Mouse (Mus musculus) heart, embryonic 14.5 days (tissue): ENCODE measurements around the gene Arl4d. TPM values are rescaled to one million over a fixed set of nuclear protein-coding genes. Genes with fewer than 3 reads are reported as not detected.
"Not testable (repeated sequence)": the region's sequence is repeated elsewhere in the genome, so short reads cannot be mapped to it uniquely, and the experiment has no call there.

Experiments
- ATAC-seq: fragments of 200-750 bp; cut with Nextera tagmentation; 2 replicates; pipeline ENCODE4 v1.8.0; 2017; ENCODE audit warnings: low read depth, moderate TSS enrichment; ENCODE audit not compliant: insufficient number of reproducible peaks, insufficient read depth, low FRiP score
- H3K27ac ChIP-seq, 2 experiments: fragments of 200-500 bp in 1 of 2; fragments of 300-500 bp in 1 of 2; sonication (generic) in 1 of 2; replicated peaks in 1 of 2; 2 replicates each; pipeline ENCODE4 v1.5.1; 2012 to 2014; ENCODE audit warnings: low read depth in 2 of 2, low read length in 2 of 2, control low read depth in 1 of 2, mild to moderate bottlenecking in 1 of 2, mixed read lengths in 1 of 2; ENCODE audit not compliant: control insufficient read depth in 1 of 2, insufficient read depth in 1 of 2
- H3K27me3 ChIP-seq: fragments of 300-500 bp; sonication (generic); 2 replicates; pipeline ENCODE4 v1.6.1; 2014; ENCODE audit warnings: mild to moderate bottlenecking, low read length, control low read depth; ENCODE audit not compliant: control insufficient read depth, insufficient read depth
- H3K36me3 ChIP-seq: fragments of 300-500 bp; sonication (generic); 2 replicates; pipeline ENCODE4 v1.6.1; 2014; ENCODE audit warnings: mild to moderate bottlenecking, control low read depth, low read length, mixed read lengths; ENCODE audit not compliant: control insufficient read depth, insufficient read depth
- H3K4me1 ChIP-seq, 2 experiments: fragments of 200-500 bp in 1 of 2; fragments of 300-500 bp in 1 of 2; sonication (generic) in 1 of 2; 2 replicates each; pipeline ENCODE4 v1.6.1; 2012 to 2014; ENCODE audit warnings: low read length in 2 of 2, control low read depth in 1 of 2, mixed read lengths in 1 of 2; ENCODE audit not compliant: control insufficient read depth in 2 of 2, insufficient read depth in 2 of 2
- H3K4me2 ChIP-seq: fragments of 300-500 bp; sonication (generic); 2 replicates; pipeline ENCODE4 v1.6.1; 2014; ENCODE audit warnings: mild to moderate bottlenecking, low read length
- H3K4me3 ChIP-seq, 2 experiments: fragments of 200-500 bp in 1 of 2; fragments of 300-500 bp in 1 of 2; sonication (generic) in 1 of 2; 2 replicates each; pipeline ENCODE4 v1.5.1; 2012 to 2014; ENCODE audit warnings: low read length in 2 of 2, mild to moderate bottlenecking in 2 of 2, control low read depth in 1 of 2, low read depth in 1 of 2, moderate library complexity in 1 of 2; ENCODE audit not compliant: control insufficient read depth in 1 of 2, insufficient read depth in 1 of 2
- H3K9ac ChIP-seq: fragments of 300-500 bp; sonication (generic); 2 replicates; pipeline ENCODE4 v1.6.1; 2014; ENCODE audit warnings: mild to moderate bottlenecking, low read length
- H3K9me3 ChIP-seq: fragments of 300-500 bp; sonication (generic); 2 replicates; pipeline ENCODE4 v1.6.1; 2016; ENCODE audit warnings: low read length, control low read depth; ENCODE audit not compliant: control insufficient read depth
- WGBS: fragments of 180-500 bp; shearing (Covaris S2); extraction: QIAGEN DNeasy Blood & Tissue Kit; methylation state at CpG from one replicate; pipeline ENCODE4 v1.1.7; 2014; 5-methylcytosine and 5-hydroxymethylcytosine counted together
- polyA plus RNA-seq: library from polyadenylated mRNA; unstranded; fragments of >200 nt; fragmentation: Nextera tagmentation; extraction: Ambion mirVana; gene quantifications from 2 replicates; pipeline ENCODE4 v1.2.1, GENCODE M21; 2014

Gene Arl4d
- polyA plus RNA-seq, 1 experiment from 2014 or later, result 6.7 TPM

DNA sequence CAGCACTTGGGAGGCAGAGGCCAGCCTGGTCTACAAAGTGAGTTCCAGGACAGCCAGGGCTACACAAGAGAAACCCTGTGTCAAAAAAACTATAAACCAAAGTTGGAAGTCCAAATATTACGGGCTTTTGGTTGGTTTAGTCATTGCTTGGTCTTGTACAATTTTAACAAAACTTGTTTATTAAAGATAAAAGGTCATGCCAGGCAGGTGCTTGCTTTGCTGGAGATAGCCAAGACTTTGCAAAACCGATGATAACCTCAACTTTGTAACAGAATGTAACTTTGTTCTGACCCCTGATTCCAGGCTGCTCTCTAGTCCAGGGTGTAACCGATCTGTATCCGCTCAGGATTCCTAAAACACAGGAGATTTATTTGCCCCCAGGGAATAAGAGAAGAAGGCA, 9.0 kb upstream of the Arl4d start:
- no peak overlapping the region for H3K4me3 ChIP-seq
- no peaks in the 10 kb centered on the region for H3K9me3 ChIP-seq
- H3K36me3 ChIP-seq, result no peaks in the 10 kb centered on the region
- H3K9ac ChIP-seq, result no peak overlapping the region
- WGBS, result 84% methylated on average over 4 of the region's 4 CpGs
- no peak overlapping the region for H3K4me2 ChIP-seq
- H3K4me1 ChIP-seq, result peaks cover 0 to 2% of the 10 kb centered on the region in 2 experiments; a peak in 1 of 4 replicates
- H3K27ac ChIP-seq, result no peak overlapping the region
- no peaks in the 10 kb centered on the region for H3K27me3 ChIP-seq
- no peak for ATAC-seq

DNA sequence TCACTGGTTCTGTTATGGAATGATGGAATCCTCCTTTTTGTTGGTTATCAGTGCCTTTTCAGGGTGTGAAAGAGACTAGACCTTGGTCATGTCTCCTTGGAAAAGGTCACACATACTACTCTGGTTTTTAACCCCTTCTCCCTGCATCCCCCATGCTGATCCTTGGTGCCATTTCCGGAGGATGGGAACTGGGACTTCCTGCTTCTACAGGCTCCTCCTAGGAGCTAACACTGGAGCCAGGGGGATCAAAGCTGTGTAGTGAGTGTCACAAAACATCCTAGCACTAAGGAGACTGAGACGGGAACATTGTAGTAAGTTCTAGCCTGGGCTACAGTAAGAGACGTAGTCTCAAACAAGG, 7.8 kb upstream of the Arl4d start:
- peak overlapping the region; percentile 25 to 32; a peak in 3 of 4 replicates for H3K4me3 ChIP-seq
- H3K36me3 ChIP-seq, result no peaks in the 10 kb centered on the region
- no peaks in the 10 kb centered on the region for H3K9me3 ChIP-seq
- H3K9ac ChIP-seq, result peak overlapping the region; percentile 80
- peak overlapping the region; percentile 63 for H3K4me2 ChIP-seq
- no peak for ATAC-seq
- H3K4me1 ChIP-seq, result peaks cover 0 to 2% of the 10 kb centered on the region in 2 experiments; a peak in 1 of 4 replicates
- WGBS, result 3% methylated on average over 3 of the region's 3 CpGs
- peak overlapping the region; percentile 95 for H3K27ac ChIP-seq
- no peaks in the 10 kb centered on the region for H3K27me3 ChIP-seq

DNA sequence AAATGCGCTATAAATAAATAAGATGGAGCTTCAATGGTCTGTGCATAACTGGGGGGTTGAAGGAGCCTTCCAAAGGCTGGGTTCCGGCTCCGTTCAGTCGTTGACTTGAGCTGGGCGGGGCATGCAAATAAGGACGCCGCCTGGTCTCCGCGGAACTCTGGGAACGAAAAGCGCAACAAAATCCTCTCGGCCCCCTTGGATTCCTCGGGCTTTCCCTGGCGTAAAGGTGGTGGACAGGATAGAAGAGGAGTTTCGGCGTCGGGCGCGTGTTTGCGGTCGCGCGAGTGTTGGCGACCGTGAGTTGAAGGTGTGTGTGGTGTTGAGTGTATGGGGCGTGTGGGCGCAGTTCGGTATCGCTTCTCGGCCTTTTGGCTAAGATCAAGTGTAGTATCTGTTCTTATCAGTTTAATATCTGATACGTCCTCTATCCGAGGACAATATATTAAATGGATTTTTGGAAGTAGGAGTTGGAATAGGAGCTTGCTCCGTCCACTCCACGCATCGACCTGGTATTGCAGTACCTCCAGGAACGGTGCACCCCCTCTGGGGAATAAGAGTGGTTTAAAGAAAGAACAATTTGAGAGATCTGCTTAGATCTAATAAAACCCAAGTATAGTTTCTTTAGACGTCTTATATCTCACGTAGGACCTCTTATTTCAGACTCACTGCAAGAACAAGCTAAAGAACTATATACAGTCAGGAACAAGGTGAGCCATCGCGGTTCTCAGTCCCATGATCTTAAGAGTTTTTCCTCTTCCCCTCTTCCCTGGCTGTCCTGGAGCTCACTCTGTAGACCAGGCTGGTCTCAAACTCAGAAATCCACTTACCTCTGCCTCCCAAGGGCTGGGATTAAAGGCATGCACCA, 7.2 kb upstream of the Arl4d start:
- Histone ChIP-seq H3K4me2 (peak overlapping the region; percentile 63), H3K27ac (peak overlapping the region; percentile 95), H3K9ac (peak overlapping the region; percentile 80), H3K4me3 (peak overlapping the region; percentile 25 to 32)
- H3K4me1 ChIP-seq, H3K36me3 ChIP-seq, H3K27me3 ChIP-seq, H3K9me3 ChIP-seq: not testable (repeated sequence)
- WGBS, result under 1% methylated on average over 36 of the region's 40 CpGs
- ATAC-seq, result peak; percentile 79

DNA sequence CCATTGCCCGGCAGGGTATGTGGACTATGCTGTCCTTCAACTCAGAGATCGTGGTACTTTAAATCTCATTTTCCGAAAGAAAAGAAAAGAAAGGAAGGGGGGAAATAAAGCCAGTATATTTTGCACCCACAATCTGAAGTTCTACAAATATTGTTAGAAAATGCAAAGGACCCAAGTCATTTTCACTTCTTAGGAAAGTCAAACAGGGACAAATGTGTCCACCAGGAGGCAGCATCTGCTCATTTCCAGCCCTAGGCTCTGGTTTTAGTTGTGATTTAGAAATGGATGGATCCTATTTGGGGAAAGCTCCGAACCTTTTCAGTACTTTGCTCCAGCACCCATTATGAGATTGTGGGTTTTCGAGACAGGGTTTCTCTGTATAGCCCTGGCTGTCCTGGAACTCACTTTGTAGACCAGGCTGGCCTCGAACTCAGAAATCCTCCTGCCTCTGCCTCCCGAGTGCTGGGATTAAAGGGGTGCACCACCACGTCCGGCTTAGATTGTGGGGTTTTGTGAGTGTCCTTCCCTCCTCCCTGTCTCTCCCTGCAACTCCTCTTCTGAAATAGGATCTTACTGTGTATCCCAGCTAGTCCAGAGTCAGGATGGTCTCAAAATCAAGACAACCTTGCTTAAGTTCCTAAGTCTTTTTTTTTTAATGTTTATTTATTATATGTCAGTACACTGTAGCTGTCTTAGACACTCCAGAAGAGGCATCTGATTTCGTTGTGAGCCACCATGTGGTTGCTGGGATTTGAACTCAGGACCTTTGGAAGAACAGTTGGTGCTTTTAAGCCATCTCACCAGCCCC, 6.4 kb upstream of the Arl4d start:
- Histone ChIP-seq H3K9me3 (no peaks in the 10 kb centered on the region), H3K4me1 (peaks cover 0 to 5% of the 10 kb centered on the region in 2 experiments; a peak in 1 of 4 replicates), H3K27me3 (no peaks in the 10 kb centered on the region), H3K9ac (peak overlapping the region; percentile 41; the same call in 1 of the 2 replicates), H3K4me3 (no peak overlapping the region), H3K36me3 (no peaks in the 10 kb centered on the region), H3K4me2 (peak overlapping the region; percentile 11; the same call in 1 of the 2 replicates), H3K27ac (peak overlapping the region; percentile 73 to 95; a peak in 3 of 4 replicates)
- 31% methylated on average over 10 of the region's 10 CpGs for WGBS
- no peak for ATAC-seq

DNA sequence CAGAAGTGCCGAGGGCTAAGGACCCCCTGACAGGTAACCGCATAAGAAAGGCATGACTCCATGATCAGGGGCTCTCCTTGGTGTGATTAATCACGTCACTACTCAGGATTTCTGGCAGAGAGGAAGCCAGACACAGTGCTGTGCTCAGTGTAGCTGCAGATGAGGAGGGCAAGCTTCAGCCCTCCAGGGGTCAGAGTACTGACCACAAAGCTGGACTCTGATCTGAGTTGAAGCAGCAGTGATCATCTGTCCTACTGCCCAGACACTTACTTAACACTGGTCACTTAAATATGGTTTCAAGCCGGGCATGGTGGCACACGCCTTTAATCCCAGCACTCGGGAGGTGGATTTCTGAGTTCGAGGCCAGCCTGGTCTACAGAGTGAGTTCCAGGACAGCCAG, 4.2 kb upstream of the Arl4d start:
- peaks cover 0 to 7% of the 10 kb centered on the region in 2 experiments; a peak in 2 of 4 replicates for H3K4me1 ChIP-seq
- H3K27ac ChIP-seq, result no peak overlapping the region
- ATAC-seq, result no peak
- H3K36me3 ChIP-seq, result no peaks in the 10 kb centered on the region
- H3K9me3 ChIP-seq, result no peaks in the 10 kb centered on the region
- no peak overlapping the region for H3K4me2 ChIP-seq
- no peak overlapping the region for H3K9ac ChIP-seq
- H3K27me3 ChIP-seq, result no peaks in the 10 kb centered on the region
- 59% methylated on average over 7 of the region's 7 CpGs for WGBS
- H3K4me3 ChIP-seq, result no peak overlapping the region

DNA sequence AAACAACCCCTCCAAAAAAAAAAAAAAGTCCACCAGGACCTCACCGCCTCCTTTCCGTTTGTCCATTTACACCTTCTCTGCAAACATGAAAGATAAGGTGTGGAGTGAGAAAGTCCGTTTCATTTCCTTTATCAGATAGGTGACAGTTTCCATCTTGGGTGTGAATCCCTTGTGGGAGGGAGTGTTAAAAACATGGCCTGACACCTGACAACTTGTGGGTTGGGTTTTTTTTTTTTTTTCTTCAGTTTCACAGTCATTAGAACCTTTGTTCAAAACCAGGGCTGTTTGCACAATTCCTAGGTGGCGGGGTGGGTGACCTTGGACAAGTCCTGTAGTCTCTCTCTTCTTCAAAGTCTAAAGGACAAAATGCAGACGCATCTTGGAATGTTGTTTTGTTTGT, 3.6 kb upstream of the Arl4d start:
- no peak for ATAC-seq
- H3K4me1 ChIP-seq, result peaks cover 0 to 7% of the 10 kb centered on the region in 2 experiments; a peak in 3 of 4 replicates
- H3K27ac ChIP-seq, result no peak overlapping the region
- WGBS, result 25% methylated on average over 5 of the region's 5 CpGs
- no peak overlapping the region for H3K4me3 ChIP-seq
- H3K27me3 ChIP-seq, result no peaks in the 10 kb centered on the region
- no peaks in the 10 kb centered on the region for H3K36me3 ChIP-seq
- H3K9me3 ChIP-seq, result no peaks in the 10 kb centered on the region
- no peak overlapping the region for H3K9ac ChIP-seq
- no peak overlapping the region for H3K4me2 ChIP-seq

DNA sequence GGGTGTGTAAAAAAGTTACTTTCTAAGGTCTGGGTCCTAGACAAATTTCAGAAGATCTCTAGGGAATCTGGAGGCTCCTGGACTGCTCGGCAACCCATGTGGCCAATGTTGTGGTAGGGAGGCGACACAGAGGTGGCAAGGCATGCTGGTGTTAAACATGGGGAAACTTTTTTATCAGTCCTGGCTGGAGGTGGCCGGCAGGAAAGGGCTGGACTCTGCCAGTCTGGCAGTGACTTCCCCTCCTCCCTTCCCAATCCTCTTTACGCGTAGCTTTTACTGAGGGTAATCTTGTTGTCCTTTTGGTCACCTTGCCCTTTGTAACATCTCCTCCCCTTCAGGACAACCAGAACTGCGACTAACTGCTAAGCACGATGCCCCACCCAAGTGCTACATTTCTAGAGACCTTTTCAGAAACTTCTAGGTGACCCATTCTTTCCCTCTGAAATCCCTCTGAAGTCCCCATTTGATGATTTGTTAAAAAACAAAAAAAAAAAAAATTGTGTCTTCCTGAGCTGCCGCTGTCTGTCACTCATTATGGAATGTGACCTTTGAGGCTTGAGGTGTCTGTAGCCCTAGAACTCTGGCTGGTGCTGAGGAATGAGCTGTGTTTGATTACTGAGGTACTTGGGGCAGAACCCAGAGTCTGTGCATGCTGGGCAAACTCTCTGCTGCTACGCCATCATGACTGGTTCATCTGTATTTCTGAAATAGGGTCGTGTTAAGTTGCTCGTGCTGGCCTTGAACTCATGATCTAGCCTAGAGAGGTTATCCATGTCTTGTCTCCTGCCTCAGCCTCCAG, 1.9 kb upstream of the Arl4d start:
- no peak for ATAC-seq
- Histone ChIP-seq H3K36me3 (0 out of 2 replicates have a peak, but pooled peaks cover 4% of the 10 kb centered on the region), H3K9me3 (no peaks in the 10 kb centered on the region), H3K4me2 (no peak overlapping the region), H3K9ac (peak overlapping the region; percentile 26; the same call in 1 of the 2 replicates), H3K4me1 (peaks cover 11 to 14% of the 10 kb centered on the region in 2 experiments), H3K4me3 (no peak overlapping the region), H3K27ac (no peak overlapping the region), H3K27me3 (no peaks in the 10 kb centered on the region)
- WGBS, result 28% methylated on average over 11 of the region's 11 CpGs
